Mouse (Mus musculus): ENCODE measurements at regions not wholly inside any gene's neighbourhood (a gene's known extent, or its start where the extent isn't known, plus 50 kb on each side); places are given as distances from the start of the nearest gene placed in this dataset.
A peak's percentile ranks its signal among the peaks of the same experiment; 100 is the strongest.

DNA sequence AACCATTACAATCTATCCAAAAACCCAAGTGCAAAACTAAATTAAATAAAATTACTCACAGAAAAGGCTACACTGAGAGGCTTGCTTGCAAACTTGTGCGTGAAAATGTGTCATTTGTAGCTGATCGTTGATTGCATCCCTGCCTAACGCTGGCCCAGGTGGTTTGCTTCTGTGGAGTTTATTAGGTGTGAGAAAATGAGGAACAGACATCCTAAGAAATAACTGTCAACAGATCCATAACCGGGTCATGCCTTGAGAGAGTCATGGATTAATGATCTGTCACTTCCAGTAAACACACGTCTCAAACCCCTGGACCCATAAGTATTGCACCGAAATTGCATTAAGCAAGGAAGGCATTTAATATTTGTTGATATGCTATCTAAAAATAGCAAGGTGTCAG lies 73.4 kb upstream of the Tmem18 start:
- H3K27me3 ChIP-seq, result peaks cover 14% of the 10 kb centered on the region
- DNase-seq (ENCODE audit: low read depth, low spot score) (no peak), ATAC-seq (no peak)
- in situ Hi-C loops (cut with MboI; ENCODE audit: low pct_unique_long_range_greater_than_20kb), result no loop called here
- no peak for TF ChIP-seq CTCF (IDR thresholded peaks at IDR 0.05)
- ChIA-PET POLR2A (no interaction called here), CTCF (no interaction called here)

DNA sequence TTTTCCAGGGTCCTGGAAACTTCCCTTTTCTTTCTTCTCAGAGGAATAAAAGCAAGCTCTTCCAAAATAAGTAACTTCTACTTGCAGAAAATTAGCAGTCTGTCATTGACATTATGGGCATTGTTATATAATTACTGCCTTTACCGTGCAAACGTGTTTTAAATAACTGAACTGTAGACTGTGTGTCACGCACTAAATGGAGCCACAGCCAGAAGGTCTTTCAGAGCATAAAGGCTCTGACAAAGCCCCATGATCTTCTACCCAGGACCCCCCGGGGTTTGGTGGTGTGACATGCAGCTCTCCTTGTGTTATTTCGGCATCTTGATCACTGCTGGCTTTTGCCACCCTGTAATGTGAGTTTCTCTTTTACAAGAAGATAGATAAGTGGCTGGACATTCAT lies 100.9 kb upstream of the Tmem18 start:
- in situ Hi-C loops (cut with MboI; ENCODE audit: low pct_unique_long_range_greater_than_20kb), result no loop called here
- no peak for DNase-seq (ENCODE audit: low read depth, low spot score)
- TF ChIP-seq CTCF (IDR thresholded peaks at IDR 0.05), result no peak
- ChIA-PET CTCF (no interaction called here), POLR2A (no interaction called here)
- no peak for ATAC-seq
- H3K27me3 ChIP-seq, result peaks cover 27% of the 10 kb centered on the region

DNA sequence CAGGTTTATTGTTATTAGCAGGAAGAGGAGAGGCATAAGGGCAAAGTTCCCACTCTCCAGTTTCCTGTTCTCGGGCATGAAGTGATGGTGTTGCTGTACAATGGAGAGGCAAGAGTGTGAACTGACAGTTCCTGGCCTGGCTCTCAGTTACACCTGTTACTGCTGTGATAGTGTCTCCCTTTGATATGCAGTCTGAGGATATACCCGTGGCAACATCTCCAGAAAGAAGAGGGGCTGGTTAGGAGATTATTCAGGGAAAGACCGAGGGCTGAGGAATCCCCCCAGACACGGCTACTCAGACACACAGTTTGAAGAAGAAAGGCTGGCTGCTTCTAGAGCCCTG lies 100.3 kb upstream of the Sntg2 start:
- H3K27me3 ChIP-seq, result peaks cover 14% of the 10 kb centered on the region
- ChIA-PET POLR2A (no interaction called here), CTCF (no interaction called here)
- ATAC-seq (no peak), DNase-seq (ENCODE audit: low read depth, low spot score) (no peak)
- in situ Hi-C loops (cut with MboI; ENCODE audit: low pct_unique_long_range_greater_than_20kb), result no loop called here
- no peak for TF ChIP-seq CTCF (IDR thresholded peaks at IDR 0.05)

DNA sequence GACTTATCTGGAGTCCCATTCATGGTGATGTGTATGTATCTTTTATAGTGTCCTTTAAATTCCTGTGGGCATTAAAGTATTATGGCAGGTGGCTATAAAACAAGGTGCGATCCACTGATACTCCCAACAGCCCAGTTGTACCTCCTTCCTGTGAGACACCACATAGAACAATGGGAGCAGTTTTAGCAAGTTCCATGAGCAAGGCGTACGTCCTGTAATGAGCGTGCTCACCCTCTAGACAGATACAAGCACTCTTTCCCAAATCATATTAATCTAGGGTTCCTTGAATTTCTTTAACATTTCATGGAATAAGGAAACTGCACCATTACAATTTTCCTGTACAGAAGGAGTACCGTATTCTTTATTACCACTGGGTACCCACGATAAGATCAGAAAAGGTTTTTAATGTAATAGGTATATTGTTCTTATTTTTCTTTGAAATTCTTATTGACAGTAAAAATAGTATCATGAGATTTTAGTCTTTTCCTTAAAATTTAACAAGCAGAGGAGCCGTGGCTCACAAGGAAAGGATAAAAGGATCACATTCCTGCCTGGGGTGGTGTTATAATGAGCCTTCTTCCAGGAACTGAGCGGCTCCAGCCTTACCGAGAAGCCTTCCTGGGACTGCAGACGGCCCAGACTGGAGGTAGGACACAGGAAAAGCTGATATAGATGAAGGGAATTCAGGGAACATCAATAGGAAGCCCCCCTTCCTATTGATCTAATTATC lies 99.7 kb upstream of the Sntg2 start:
- ChIA-PET CTCF (no interaction called here), POLR2A (no interaction called here)
- ATAC-seq (no peak), DNase-seq (ENCODE audit: low read depth, low spot score) (no peak)
- H3K27me3 ChIP-seq, result peaks cover 14% of the 10 kb centered on the region
- in situ Hi-C loops (cut with MboI; ENCODE audit: low pct_unique_long_range_greater_than_20kb), result no loop called here
- TF ChIP-seq CTCF (IDR thresholded peaks at IDR 0.05), result no peak

DNA sequence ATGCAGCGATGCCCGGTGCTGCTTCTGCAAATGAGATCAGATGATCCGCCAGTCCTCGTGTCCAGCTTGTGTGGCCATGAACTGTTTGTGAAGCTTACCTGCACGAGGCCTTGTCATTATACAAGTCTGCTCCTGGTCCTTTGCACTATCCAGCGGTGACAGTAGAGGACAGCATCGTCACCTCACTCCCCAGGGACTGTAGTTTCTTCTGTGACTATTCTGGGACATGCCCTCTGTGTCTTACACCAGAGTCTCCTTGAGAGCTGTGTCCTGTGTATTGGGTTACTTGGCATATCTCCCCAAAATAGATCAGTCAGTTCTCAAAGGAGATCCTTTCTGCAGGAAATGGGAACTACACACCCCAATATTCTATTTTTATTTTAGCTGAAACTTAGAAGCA lies 94.0 kb upstream of the Sntg2 start:
- H3K27me3 ChIP-seq, result peaks cover 16% of the 10 kb centered on the region
- ChIA-PET POLR2A (no interaction called here), CTCF (no interaction called here)
- no peak for DNase-seq (ENCODE audit: low read depth, low spot score)
- ATAC-seq, result no peak
- in situ Hi-C loops (cut with MboI; ENCODE audit: low pct_unique_long_range_greater_than_20kb), result no loop called here
- TF ChIP-seq CTCF (IDR thresholded peaks at IDR 0.05), result no peak

DNA sequence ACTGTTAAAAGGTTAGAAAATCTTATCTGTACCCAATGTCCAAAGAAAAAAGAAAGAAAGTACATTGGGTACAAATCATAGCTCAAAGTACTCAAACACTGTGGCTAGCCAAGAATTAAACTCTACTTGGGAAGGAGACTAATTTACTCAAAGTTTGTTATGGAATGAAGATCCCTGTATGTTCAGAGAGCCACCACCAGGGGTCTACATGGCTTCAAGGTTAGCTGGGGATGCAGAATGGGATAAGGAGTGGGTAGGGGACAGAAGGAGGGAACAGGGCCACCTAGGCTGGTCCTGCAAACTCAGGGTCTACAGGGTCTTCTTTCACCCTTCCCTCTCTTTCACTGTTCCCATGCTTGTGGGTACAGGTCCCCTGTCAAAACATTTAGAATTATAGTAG lies 77.4 kb upstream of the Sntg2 start:
- in situ Hi-C loops (cut with MboI; ENCODE audit: low pct_unique_long_range_greater_than_20kb), result no loop called here
- no peak for ATAC-seq
- no peak for DNase-seq (ENCODE audit: low read depth, low spot score)
- ChIA-PET CTCF (no interaction called here), POLR2A (no interaction called here)
- peaks cover 4% of the 10 kb centered on the region for H3K27me3 ChIP-seq
- TF ChIP-seq CTCF (IDR thresholded peaks at IDR 0.05), result peak; percentile 26

DNA sequence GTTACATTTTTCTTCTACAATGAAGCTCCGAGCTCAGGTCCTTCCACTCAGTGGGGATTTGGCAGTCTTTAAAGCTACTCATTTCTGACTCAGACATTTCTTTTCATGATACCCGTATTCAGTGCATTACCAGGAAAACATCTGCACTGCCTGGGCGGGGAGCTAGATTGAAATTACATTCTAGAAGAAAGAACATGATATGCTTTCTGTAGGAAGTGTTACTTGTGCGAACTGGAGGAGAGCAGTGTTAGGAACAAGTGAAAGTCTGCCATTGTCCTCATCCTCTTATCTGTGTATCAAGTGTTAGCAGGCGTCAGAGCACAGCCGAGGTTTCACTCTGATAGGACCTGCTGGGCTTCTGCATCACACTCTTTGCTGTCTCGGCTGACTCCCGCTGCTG lies 61.7 kb upstream of the Sntg2 start:
- ATAC-seq (no peak), DNase-seq (ENCODE audit: low read depth, low spot score) (no peak)
- CTCF ChIA-PET, result no interaction called here
- no peak for TF ChIP-seq CTCF (IDR thresholded peaks at IDR 0.05)
- H3K27me3 ChIP-seq, result peaks cover 6% of the 10 kb centered on the region
- POLR2A ChIA-PET, result no interaction called here
- in situ Hi-C loops (cut with MboI; ENCODE audit: low pct_unique_long_range_greater_than_20kb), result no loop called here

DNA sequence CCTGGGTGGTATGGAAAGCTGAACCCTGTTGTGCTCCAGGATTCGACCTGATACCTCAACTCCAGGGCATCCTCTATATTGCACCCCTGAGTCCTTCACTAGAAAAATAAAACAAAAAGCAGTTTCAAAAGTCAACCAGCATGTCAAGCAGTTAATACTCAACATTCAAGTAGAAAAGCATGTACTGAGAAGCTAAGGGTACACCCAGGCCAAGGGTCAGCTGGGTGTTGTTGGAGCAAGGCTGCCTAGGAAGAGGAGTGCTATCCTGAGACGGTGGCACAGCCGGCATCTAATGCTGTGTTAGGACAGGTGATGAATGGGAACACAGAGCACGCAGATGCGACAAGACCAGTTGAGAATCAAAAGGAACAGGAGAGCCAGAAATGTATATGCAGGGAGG lies 59.7 kb upstream of the Sntg2 start:
- CTCF ChIA-PET, result no interaction called here
- in situ Hi-C loops (cut with MboI; ENCODE audit: low pct_unique_long_range_greater_than_20kb), result no loop called here
- ATAC-seq (no peak), DNase-seq (ENCODE audit: low read depth, low spot score) (no peak)
- H3K27me3 ChIP-seq, result peaks cover 10% of the 10 kb centered on the region
- TF ChIP-seq CTCF (IDR thresholded peaks at IDR 0.05), result no peak
- POLR2A ChIA-PET, result no interaction called here

DNA sequence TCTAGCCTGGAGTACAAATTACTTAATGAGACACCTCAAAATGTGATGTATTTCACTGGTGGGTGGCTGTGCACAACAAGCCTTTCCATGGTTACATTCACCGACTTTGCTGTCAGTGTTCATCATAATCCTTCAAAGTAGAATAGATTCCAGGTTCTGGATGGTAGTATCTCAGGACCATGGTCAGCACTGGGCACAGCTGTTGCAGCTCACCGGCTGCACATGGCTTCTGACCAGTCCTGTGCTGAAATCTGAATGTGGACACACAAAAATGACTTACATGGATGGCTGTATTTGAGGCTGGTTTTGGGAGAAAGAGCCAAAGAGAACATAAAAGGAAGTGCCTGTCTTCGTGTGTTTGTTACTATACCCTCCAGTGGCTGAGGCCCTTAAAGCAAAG lies 57.5 kb upstream of the Sntg2 start:
- TF ChIP-seq CTCF (IDR thresholded peaks at IDR 0.05), result no peak
- no peak for ATAC-seq
- POLR2A ChIA-PET, result no interaction called here
- CTCF ChIA-PET, result no interaction called here
- no peak for DNase-seq (ENCODE audit: low read depth, low spot score)
- H3K27me3 ChIP-seq, result peaks cover 8% of the 10 kb centered on the region
- in situ Hi-C loops (cut with MboI; ENCODE audit: low pct_unique_long_range_greater_than_20kb), result no loop called here

DNA sequence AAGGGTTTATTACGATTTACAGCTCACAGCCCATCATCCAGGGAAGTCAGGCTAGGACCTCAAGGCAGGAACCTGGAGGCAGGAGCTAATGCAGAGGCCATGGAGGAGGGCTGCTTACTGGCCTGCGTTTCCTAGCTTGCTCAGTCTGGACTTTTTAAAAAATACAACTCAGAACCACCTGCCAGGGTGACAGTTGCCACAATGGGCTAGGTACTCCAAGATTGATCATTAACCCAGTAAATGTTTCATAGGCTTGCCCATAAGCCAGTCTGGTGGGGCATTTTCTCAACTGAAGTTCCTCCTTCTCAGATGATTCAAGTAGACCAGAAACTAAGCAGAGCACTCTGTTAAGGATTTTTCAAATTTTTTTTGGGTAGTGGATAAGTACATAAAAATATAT lies 52.1 kb upstream of the Sntg2 start:
- H3K27me3 ChIP-seq, result peaks cover 13% of the 10 kb centered on the region
- in situ Hi-C loops (cut with MboI; ENCODE audit: low pct_unique_long_range_greater_than_20kb), result no loop called here
- ATAC-seq, result no peak
- TF ChIP-seq CTCF (IDR thresholded peaks at IDR 0.05), result no peak
- ChIA-PET CTCF (no interaction called here), POLR2A (no interaction called here)
- DNase-seq (ENCODE audit: low read depth, low spot score), result no peak
